Mouse (Mus musculus) bone marrow macrophage, adult 2 months (primary cell): ENCODE results near the gene Rab11a. TPM values are rescaled to one million over a fixed set of nuclear protein-coding genes. Genes with fewer than 3 reads are reported as not detected.

Source experiments
- H3K27ac ChIP-seq: 2 replicates; pipeline ENCODE4 v1.5.1; 2012; ENCODE audit warnings: low read depth, low read length; ENCODE audit not compliant: insufficient read depth
- H3K4me1 ChIP-seq: 2 replicates; pipeline ENCODE4 v1.6.1; 2012; ENCODE audit warnings: low read length; ENCODE audit not compliant: control insufficient read depth, insufficient read depth
- H3K4me3 ChIP-seq: 2 replicates; pipeline ENCODE4 v1.5.1; 2012; ENCODE audit warnings: mild to moderate bottlenecking, low read length, moderate library complexity; ENCODE audit not compliant: insufficient read depth
- CTCF ChIP-seq: IDR thresholded peaks from 2 replicates; pipeline ENCODE4 v1.5.1; 2012; ENCODE audit warnings: low read depth, mild to moderate bottlenecking, low read length, moderate library complexity
- POLR2A ChIP-seq: IDR thresholded peaks from 2 replicates; pipeline ENCODE4 v1.6.1; 2012; ENCODE audit warnings: mild to moderate bottlenecking, low read depth, low read length, borderline replicate concordance
- polyA plus RNA-seq: library from polyadenylated mRNA; stranded (reverse); fragments of >200 nt; gene quantifications from 2 replicates; pipeline ENCODE4 v1.2.4, GENCODE M21; 2012; ENCODE audit not compliant: missing spikeins, insufficient read depth, insufficient read length

The Rab11a gene
- 349 and 394 TPM in 2 replicates for polyA plus RNA-seq

- TF ChIP-seq POLR2A (no peak), CTCF (no peak)
- H3K4me1 ChIP-seq: peaks cover 12% of the 10 kb centered on the region
- H3K27ac ChIP-seq: peak within 1 kb of the TSS; percentile 79
- peak within 1 kb of the TSS; percentile 74 for H3K4me3 ChIP-seq
Measured at GRCm38 (mm10) chr9:64737406-64738201, at the start of gene Rab11a. Gene Rab11a, minus strand, starts transcription at chr9:64737758.

- Histone ChIP-seq H3K4me1 (peaks cover 26% of the 10 kb centered on the region), H3K27ac (no peak overlapping the region), H3K4me3 (no peak overlapping the region)
- TF ChIP-seq POLR2A (no peak), CTCF (no peak)
Measured at GRCm38 (mm10) chr9:64786216-64786905, 48.8 kb upstream of the Rab11a start.

- peaks cover 19% of the 10 kb centered on the region for H3K4me1 ChIP-seq
- TF ChIP-seq POLR2A (no peak), CTCF (peak; percentile 74)
- no peak overlapping the region for H3K27ac ChIP-seq
- H3K4me3 ChIP-seq: no peak overlapping the region
Measured at GRCm38 (mm10) chr9:64784841-64785240, 47.3 kb upstream of the Rab11a start.

GRCm38 (mm10) chr9:64783511-64783910 is 46.0 kb upstream of the Rab11a start:
- Histone ChIP-seq H3K4me1 (peaks cover 14% of the 10 kb centered on the region), H3K4me3 (no peak overlapping the region), H3K27ac (no peak overlapping the region)
- no peak for TF ChIP-seq POLR2A
- TF ChIP-seq CTCF: no peak

GRCm38 (mm10) chr9:64779628-64780027 is 42.1 kb upstream of the Rab11a start:
- TF ChIP-seq POLR2A (no peak), CTCF (no peak)
- peaks cover 12% of the 10 kb centered on the region for H3K4me1 ChIP-seq
- H3K4me3 ChIP-seq: no peak overlapping the region
- H3K27ac ChIP-seq: no peak overlapping the region

GRCm38 (mm10) chr9:64778151-64778550 is 40.6 kb upstream of the Rab11a start:
- no peak for TF ChIP-seq CTCF
- TF ChIP-seq POLR2A: no peak
- Histone ChIP-seq H3K4me3 (no peak overlapping the region), H3K27ac (no peak overlapping the region), H3K4me1 (peaks cover 18% of the 10 kb centered on the region)

GRCm38 (mm10) chr9:64777441-64777987 is 40.0 kb upstream of the Rab11a start:
- Histone ChIP-seq H3K4me3 (no peak overlapping the region), H3K4me1 (peaks cover 18% of the 10 kb centered on the region), H3K27ac (no peak overlapping the region)
- TF ChIP-seq POLR2A (no peak), CTCF (no peak)

- H3K4me1 ChIP-seq: peaks cover 28% of the 10 kb centered on the region
- H3K4me3 ChIP-seq: no peak overlapping the region
- peak overlapping the region; percentile 49 for H3K27ac ChIP-seq
- no peak for TF ChIP-seq CTCF
- TF ChIP-seq POLR2A: no peak
Measured at GRCm38 (mm10) chr9:64775491-64775890, 37.9 kb upstream of the Rab11a start.

GRCm38 (mm10) chr9:64774883-64775282 is 37.3 kb upstream of the Rab11a start:
- peaks cover 31% of the 10 kb centered on the region for H3K4me1 ChIP-seq
- peak overlapping the region; percentile 70 for H3K27ac ChIP-seq

More at GRCm38 (mm10) chr9:64774883-64775282, 37.3 kb upstream of the Rab11a start:
- TF ChIP-seq CTCF (no peak), POLR2A (no peak)
- H3K4me3 ChIP-seq: no peak overlapping the region
